Mouse (Mus musculus) sigmoid colon, adult 10 weeks (tissue): ENCODE measurements around the gene Sult3a2. TPM values are rescaled to one million over a fixed set of nuclear protein-coding genes. Genes with fewer than 3 reads are reported as not detected.

ENCODE experiments used
- polyA plus RNA-seq: library from polyadenylated mRNA; stranded (reverse); fragments of 350-450 nt; fragmentation: Illumina TruSeq; extraction: RNeasy Lipid Tissue Mini Kit (QIAGEN cat#74804); gene quantifications from one replicate; pipeline ENCODE4 v1.2.3, GENCODE M21; 2014; ENCODE audit warnings: low read depth, low replicate concordance

The Sult3a2 gene
- not detected for polyA plus RNA-seq

DNA sequence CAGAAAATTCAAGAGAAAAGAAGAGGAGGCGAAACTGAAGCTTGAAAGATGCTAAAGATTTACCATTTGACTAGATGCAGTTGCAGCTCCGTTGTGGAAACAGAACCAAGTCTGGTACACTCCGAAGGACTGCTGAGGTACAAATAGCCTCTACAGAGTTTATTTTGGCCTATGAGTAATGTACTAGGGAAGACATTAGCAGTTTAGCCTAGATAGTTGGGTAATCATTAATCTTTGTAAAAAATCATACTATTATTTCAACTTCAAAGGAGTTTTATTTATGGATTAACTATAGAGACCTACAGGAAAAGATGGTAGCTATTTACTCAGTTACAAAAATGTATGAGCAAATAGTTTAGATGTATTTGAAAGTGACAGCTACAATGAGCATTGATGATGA lies at the start of gene Sult3a2:
TSS of gene Sult3a2 (minus strand) at position 101 of the 400 bp plus-strand sequence.

Other genes with a start within 250 kb of the Sult3a2 start
- gene Clvs2, start 161.9 kb downstream of the Sult3a2 start, polyA plus RNA-seq = 4.8 TPM
- not detected for gene Sult3a1, start 71.0 kb upstream of the Sult3a2 start, polyA plus RNA-seq
- 0.19 TPM for gene Rsph4a, start 118.4 kb upstream of the Sult3a2 start, polyA plus RNA-seq
- 77.4 TPM for gene Zup1, start 164.6 kb upstream of the Sult3a2 start, polyA plus RNA-seq
- 166 TPM for gene Rwdd1, start 232.9 kb upstream of the Sult3a2 start, polyA plus RNA-seq